Mouse (Mus musculus): ENCODE data around the gene Sh3bp4. TPM values are rescaled to one million over a fixed set of nuclear protein-coding genes. Genes with fewer than 3 reads are reported as not detected.

The Sh3bp4 gene
- 13.3 TPM for polyA plus RNA-seq (2014; fragmentation: Illumina TruSeq; extraction: RNeasy Lipid Tissue Mini Kit (QIAGEN cat#74804); ENCODE audit: low read depth, low replicate concordance)

DNA sequence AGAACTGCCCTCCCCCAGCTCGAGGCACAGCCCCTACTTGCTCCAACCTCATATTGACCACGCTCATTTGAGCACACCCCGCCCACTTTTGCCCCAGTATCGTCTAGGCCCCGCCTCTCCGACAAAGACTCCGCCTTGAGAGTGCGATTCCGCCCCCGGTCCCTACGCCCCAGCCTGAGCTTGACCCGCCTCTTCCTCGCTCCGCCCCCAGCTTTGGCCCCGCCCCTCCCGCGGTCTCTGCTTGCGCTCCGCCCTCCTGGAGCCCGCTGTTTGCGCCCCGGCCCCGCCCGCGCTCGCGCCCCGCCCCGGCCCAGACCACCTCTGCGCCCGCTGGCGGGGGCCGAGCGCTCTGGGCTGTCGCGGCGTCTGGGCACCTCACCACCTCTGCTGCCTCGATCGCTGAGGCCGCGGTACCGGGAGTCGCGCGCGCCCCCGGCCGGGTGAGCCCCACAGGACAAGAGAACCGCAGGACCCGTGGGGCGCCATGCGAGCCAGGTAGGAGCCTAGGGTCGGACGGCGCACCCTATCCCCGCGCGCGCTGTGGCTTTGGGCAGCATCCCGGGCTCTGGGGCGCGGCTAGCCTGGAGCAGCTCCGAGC is at the start of gene Sh3bp4:
Gene Sh3bp4, plus strand, starts transcription at position 313 of the 598 bp plus-strand sequence.

Measured in adipose tissue, adult 10 weeks (tissue).